Mouse (Mus musculus) CH12.LX (cell line): ENCODE measurements around the gene Ncoa3. TPM values are rescaled to one million over a fixed set of nuclear protein-coding genes. Genes with fewer than 3 reads are reported as not detected.

Source experiments
- DNase-seq: peaks from one replicate; pipeline ENCODE4 v3.0.0-alpha.2; 2013; ENCODE audit errors: extremely low read depth
- H3K27ac ChIP-seq: 2 replicates; pipeline ENCODE4 v1.5.1; 2012; ENCODE audit warnings: low read depth, mild to moderate bottlenecking, control low read depth, moderate library complexity; ENCODE audit not compliant: insufficient read depth
- H3K27me3 ChIP-seq: replicated peaks from 2 replicates; pipeline ENCODE3; 2012; ENCODE audit warnings: inconsistent platforms
- H3K36me3 ChIP-seq, 2 experiments: replicated peaks in 1 of 2; 2 replicates each; pipeline versions ENCODE3 to v1.6.1; 2012; ENCODE audit warnings: inconsistent platforms in 1 of 2, low read length in 1 of 2, mild to moderate bottlenecking in 1 of 2, mixed read lengths in 1 of 2, moderate library complexity in 1 of 2; ENCODE audit not compliant: control insufficient read depth in 1 of 2, insufficient read depth in 1 of 2
- H3K4me1 ChIP-seq, 2 experiments: 2 replicates each; pipeline ENCODE4 v1.6.1; 2012; ENCODE audit warnings: inconsistent platforms in 1 of 2, moderate library complexity in 1 of 2; ENCODE audit not compliant: insufficient read depth in 2 of 2, control insufficient read depth in 1 of 2
- H3K4me2 ChIP-seq: 2 replicates; pipeline ENCODE4 v1.6.1; 2012; ENCODE audit warnings: low read depth, mild to moderate bottlenecking, control low read depth; ENCODE audit not compliant: poor library complexity, insufficient read depth, severe bottlenecking
- H3K4me3 ChIP-seq, 3 experiments: fragments of 150-350 bp in 1 of 3; sonication (generic) in 1 of 3; replicated peaks in 1 of 3; 2 replicates each; pipeline versions ENCODE3 to v1.5.1; 2011 to 2012; ENCODE audit warnings: low read depth in 2 of 3, low read length in 2 of 3, mild to moderate bottlenecking in 2 of 3, moderate library complexity in 2 of 3, control low read depth in 1 of 3, improper control_type of control experiment in 1 of 3, inconsistent platforms in 1 of 3, mixed read lengths in 1 of 3; ENCODE audit not compliant: poor library complexity in 1 of 3
- H3K79me2 ChIP-seq: replicated peaks from 2 replicates; pipeline ENCODE4 v1.6.1; 2012; ENCODE audit warnings: mild to moderate bottlenecking, moderate library complexity; ENCODE audit not compliant: control insufficient read depth, poor library complexity, insufficient read depth, severe bottlenecking; ENCODE audit errors: extremely low read depth
- H3K9ac ChIP-seq: 2 replicates; pipeline ENCODE4 v1.6.1; 2012; ENCODE audit warnings: low read depth, mild to moderate bottlenecking, control low read depth, moderate library complexity; ENCODE audit not compliant: insufficient read depth
- H3K9me3 ChIP-seq: replicated peaks from 2 replicates; pipeline ENCODE3; 2012; ENCODE audit warnings: low read length, inconsistent platforms, mixed read lengths
- CHD1 ChIP-seq: IDR thresholded peaks from 2 replicates; pipeline ENCODE4 v1.6.1; 2012; ENCODE audit warnings: low read depth, low read length, improper control_type of control experiment, inconsistent platforms
- E2F4 ChIP-seq: IDR thresholded peaks from 2 replicates; pipeline ENCODE4 v1.6.1; 2011; ENCODE audit warnings: low read depth, low read length, improper control_type of control experiment; ENCODE audit not compliant: insufficient replicate concordance
- EP300 ChIP-seq: IDR thresholded peaks from 2 replicates; pipeline ENCODE4 v1.6.1; 2011; ENCODE audit warnings: low read length, improper control_type of control experiment
- ETS1 ChIP-seq: conservative IDR thresholded peaks from 2 replicates; pipeline ENCODE4 v1.6.1; 2012; ENCODE audit warnings: low read depth, mild to moderate bottlenecking, inconsistent platforms, low read length, improper control_type of control experiment, moderate library complexity
- JUND ChIP-seq: conservative IDR thresholded peaks from 2 replicates; pipeline ENCODE4 v1.6.1; 2011; ENCODE audit warnings: low read depth, low read length, improper control_type of control experiment
- MEF2A ChIP-seq: IDR thresholded peaks from 2 replicates; pipeline ENCODE4 v1.6.1; 2014; ENCODE audit warnings: low read depth, mild to moderate bottlenecking, inconsistent platforms, low read length, improper control_type of control experiment, borderline replicate concordance
- MXI1 ChIP-seq: IDR thresholded peaks from 2 replicates; pipeline ENCODE4 v1.6.1; 2011; ENCODE audit warnings: mild to moderate bottlenecking, low read depth, low read length, improper control_type of control experiment
- MYC ChIP-seq: IDR thresholded peaks from 2 replicates; pipeline ENCODE4 v1.6.1; 2011; ENCODE audit warnings: low read depth, mild to moderate bottlenecking, improper control_type of control experiment, low read length
- NELFE ChIP-seq: IDR thresholded peaks from 2 replicates; pipeline ENCODE4 v1.6.1; 2011; ENCODE audit warnings: low read depth, low read length, improper control_type of control experiment
- PAX5 ChIP-seq: IDR thresholded peaks from 2 replicates; pipeline ENCODE4 v1.6.1; 2012; ENCODE audit warnings: low read length, inconsistent platforms, mixed read lengths
- POLR2AphosphoS2 ChIP-seq: IDR thresholded peaks from 2 replicates; pipeline ENCODE4 v1.6.1; 2011; ENCODE audit warnings: low read depth, low read length, improper control_type of control experiment
- SIN3A ChIP-seq: IDR thresholded peaks from 2 replicates; pipeline ENCODE4 v1.6.1; 2012; ENCODE audit warnings: low read length, improper control_type of control experiment, inconsistent platforms
- TCF12 ChIP-seq: IDR thresholded peaks from 2 replicates; pipeline ENCODE4 v1.6.1; 2014; ENCODE audit warnings: low read depth, mild to moderate bottlenecking, inconsistent platforms, low read length, improper control_type of control experiment
- UBTF ChIP-seq: IDR thresholded peaks from 2 replicates; pipeline ENCODE4 v1.6.1; 2012; ENCODE audit warnings: low read depth, mild to moderate bottlenecking, inconsistent platforms, low read length, improper control_type of control experiment, moderate library complexity
- ZNF384 ChIP-seq: IDR thresholded peaks from 2 replicates; pipeline ENCODE4 v1.6.1; 2012; ENCODE audit warnings: low read depth, low read length, improper control_type of control experiment, inconsistent platforms
- dilution Hi-C: fragments of 300-500 bp; cut with MboI; formaldehyde crosslinking; loops from 2 replicates; pipeline ENCODE4 v1.14.3; 2020; ENCODE audit warnings: low sequenced_read_pairs; ENCODE audit not compliant: extremely low pct_unique_long_range_greater_than_20kb, extremely low pct_ligation_motif_present
- in situ Hi-C: fragments of 300-500 bp; cut with MboI; formaldehyde crosslinking; loops from 3 replicates; pipeline ENCODE4 v1.14.3; 2019; ENCODE audit warnings: low sequenced_read_pairs, low pct_ligation_motif_present, low pct_unique_long_range_greater_than_20kb, mixed read lengths
- polyA plus RNA-seq: library from polyadenylated mRNA; unstranded; fragments of >175 nt; gene quantifications from 2 replicates; pipeline ENCODE4 v1.2.1, GENCODE M21; 2012; ENCODE audit warnings: low read depth; ENCODE audit not compliant: insufficient read length
- total RNA-seq, 2 experiments: library from RNA; depleted of rRNA; stranded (reverse); fragments of 300-350 nt in 1 of 2; fragments of >200 nt in 1 of 2; gene quantifications; 2 replicates each; pipeline ENCODE4 v1.2.3; 2012 to 2014

The Ncoa3 gene
- total and polyA plus RNA-seq, 3 experiments: 13.4 to 21.9 (median 17.1) TPM

GRCm38 (mm10) chr2:166039681-166040080 is 47.2 kb downstream of the Ncoa3 start:
- dilution Hi-C loops: no loop called here
- Histone ChIP-seq H3K4me2 (no peak overlapping the region), H3K9ac (no peak overlapping the region), H3K4me3 (no peak overlapping the region), H3K9me3 (no peaks in the 10 kb centered on the region), H3K36me3 (peaks cover 7 to 39% of the 10 kb centered on the region in 2 experiments), H3K27ac (no peak overlapping the region), H3K27me3 (no peaks in the 10 kb centered on the region), H3K79me2 (peaks cover 6% of the 10 kb centered on the region), H3K4me1 (peaks cover 0 to 17% of the 10 kb centered on the region in 2 experiments; a peak in 3 of 4 replicates)
- no peak for TF ChIP-seq NELFE
- no peak for TF ChIP-seq ZNF384
- no peak for TF ChIP-seq EP300
- no peak for TF ChIP-seq CHD1
- TF ChIP-seq TCF12: no peak
- no peak for TF ChIP-seq SIN3A
- TF ChIP-seq MYC: no peak
- no peak for TF ChIP-seq MEF2A
- TF ChIP-seq PAX5: no peak
- no peak for TF ChIP-seq ETS1
- TF ChIP-seq JUND: no peak
- TF ChIP-seq E2F4: no peak
- no peak for TF ChIP-seq UBTF
- no peak for DNase-seq
- in situ Hi-C loops: loop anchor here (5.0 to 25.0 kb wide), 2 partner anchors 117 to 252 kb away; no protein-coding TSS in a partner anchor

- no peak overlapping the region for H3K4me2 ChIP-seq
- no peak overlapping the region for H3K4me3 ChIP-seq
- H3K79me2 ChIP-seq: peaks cover 9% of the 10 kb centered on the region
- peaks cover 7 to 30% of the 10 kb centered on the region in 2 experiments for H3K36me3 ChIP-seq
- DNase-seq: no peak
- no peaks in the 10 kb centered on the region for H3K27me3 ChIP-seq
- in situ Hi-C loops: loop anchor here (5.0 to 25.0 kb wide), 2 partner anchors 120 to 255 kb away; no protein-coding TSS in a partner anchor
- H3K9me3 ChIP-seq: no peaks in the 10 kb centered on the region
- H3K27ac ChIP-seq: no peak overlapping the region
- TF ChIP-seq ZNF384 (no peak), MXI1 (no peak), POLR2AphosphoS2 (no peak)
- H3K4me1 ChIP-seq: peaks cover 5 to 24% of the 10 kb centered on the region in 2 experiments
- dilution Hi-C loops: no loop called here
- H3K9ac ChIP-seq: no peak overlapping the region
Observed at GRCm38 (mm10) chr2:166042542-166042941, 50.1 kb downstream of the Ncoa3 start.
